Mouse (Mus musculus) adrenal gland, postnatal 36 days (tissue): Measurements from ENCODE around the gene Rnf11. TPM values are rescaled to one million over a fixed set of nuclear protein-coding genes. Genes with fewer than 3 reads are reported as not detected.

Source experiments
- DNase-seq, 2 experiments: peaks; one replicate each; pipeline ENCODE4 v3.0.0; 2021; ENCODE audit warnings: mixed read lengths in 1 of 2
- total RNA-seq, 2 experiments: library from RNA; stranded (reverse); gene quantifications; 2 replicates each; pipeline ENCODE4 v1.2.3; 2021

Rnf11 gene
- total RNA-seq, 2 experiments from 2014 or later, result 182 to 206 TPM

DNA sequence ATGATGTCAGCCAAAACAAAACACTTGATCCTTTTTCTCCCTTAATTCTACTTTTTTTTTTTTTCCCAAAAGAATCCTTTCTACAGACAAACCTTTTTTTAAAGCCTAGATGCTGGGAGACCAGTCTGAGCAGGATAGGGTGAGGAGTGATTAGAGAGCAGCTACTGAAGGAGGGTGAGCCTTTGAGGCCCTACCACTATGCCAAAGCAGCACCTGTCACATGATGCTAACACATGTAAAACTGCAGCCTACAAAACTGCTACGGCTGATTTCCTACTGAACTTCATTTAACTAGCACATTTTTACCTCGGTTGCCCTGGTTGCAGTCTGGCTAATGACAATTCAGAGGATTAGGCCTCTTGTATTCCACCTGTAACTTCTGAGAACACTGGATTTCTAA, 39.6 kb downstream of the Rnf11 start:
- DNase-seq, result no peak

DNA sequence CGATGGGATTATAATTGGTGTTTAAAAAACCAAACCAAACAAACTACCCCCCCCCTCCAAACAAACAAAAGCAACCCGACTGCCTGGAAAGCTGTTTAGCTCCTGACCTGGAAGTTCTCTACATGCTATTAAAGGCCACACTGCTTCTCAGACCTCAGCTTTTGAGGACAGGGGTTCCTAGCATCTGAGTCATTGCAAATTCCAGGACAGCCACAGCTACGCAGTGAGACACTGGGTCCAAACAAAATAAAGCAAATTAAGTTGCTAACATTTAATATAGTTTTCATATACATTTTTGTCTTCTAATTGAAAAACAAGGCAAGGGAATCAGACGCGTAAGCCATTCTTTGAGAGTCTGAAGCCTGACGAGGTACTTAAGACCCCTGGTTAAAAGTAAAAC, 40.1 kb downstream of the Rnf11 start:
- DNase-seq, result no peak

DNA sequence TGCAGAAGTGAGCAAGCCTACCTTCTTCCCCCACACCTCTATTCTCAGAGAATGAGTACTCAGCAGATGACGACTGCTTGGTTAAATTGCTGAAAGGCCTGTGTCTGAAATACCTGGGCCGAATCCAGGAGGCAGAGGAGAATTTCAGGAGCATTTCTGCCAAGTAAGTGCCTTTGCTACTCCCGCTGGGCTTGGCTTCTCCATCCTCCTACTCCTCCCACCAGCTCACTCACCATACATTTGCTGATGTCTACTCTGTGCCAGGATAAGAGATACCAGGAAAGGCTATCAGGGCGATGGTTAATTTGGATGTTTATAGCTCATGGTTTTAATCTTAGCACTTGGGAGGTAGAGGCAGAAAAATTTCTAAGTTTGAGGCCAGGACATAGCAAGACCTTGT, 41.9 kb downstream of the Rnf11 start:
- no peak for DNase-seq

DNA sequence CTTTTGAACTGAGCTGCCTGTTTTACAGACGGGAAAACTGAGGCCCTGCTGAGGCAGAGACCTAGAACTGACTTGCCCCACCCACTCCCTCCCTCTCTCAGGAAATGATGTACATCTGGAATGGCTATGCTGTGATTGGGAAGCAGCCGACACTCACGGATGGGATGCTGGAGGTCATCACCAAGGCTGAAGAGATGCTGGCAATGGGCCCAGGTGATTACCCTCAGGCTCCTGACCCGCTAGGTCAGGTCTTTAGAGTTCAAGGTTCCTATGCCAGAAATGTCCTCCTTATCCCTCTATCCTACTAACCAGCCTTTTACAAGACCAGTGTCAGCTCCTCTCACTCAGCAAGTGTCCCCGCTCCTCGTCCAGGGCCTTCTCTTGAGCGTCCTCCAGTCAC, 42.4 kb downstream of the Rnf11 start:
- DNase-seq, result peak; percentile 38 to 64

DNA sequence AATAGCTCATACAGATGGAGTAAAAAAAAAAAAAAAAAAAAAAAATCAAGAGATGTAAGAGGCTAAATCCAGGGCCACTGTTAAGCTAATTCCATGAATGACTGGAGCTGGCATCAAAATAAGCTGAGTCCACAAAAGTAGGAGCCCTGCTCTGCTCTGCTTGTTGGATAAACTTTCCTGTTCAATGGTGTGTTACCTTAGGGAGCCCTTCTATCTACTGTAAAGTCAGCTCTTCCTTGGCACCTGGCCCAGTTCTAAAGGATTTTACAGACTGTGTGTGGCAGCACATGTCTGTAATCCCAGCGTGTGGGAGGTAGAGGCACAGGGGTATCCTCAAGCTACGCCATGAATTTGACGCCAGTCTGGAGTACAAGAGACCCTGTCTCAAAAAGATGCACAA, 43.5 kb downstream of the Rnf11 start:
- DNase-seq, result no peak

DNA sequence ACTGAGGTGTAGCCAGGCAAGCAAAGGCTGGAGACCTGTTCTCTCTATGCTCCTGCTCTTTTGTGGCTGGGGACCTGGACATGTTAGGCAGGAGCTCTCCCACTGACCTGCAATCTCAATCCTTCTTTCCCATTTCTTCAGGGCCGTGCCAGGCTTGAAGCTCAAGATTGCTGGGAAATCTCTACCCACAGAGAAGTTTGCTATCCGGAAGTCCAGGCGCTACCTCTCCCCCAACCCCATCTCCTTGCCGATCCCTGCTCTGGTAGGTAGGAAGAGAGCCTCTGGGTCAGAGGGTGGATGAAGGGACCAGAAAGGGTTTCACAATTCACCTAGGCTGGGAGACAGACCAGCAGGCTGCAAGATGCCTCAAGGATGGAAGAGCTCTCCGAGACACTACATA, 44.1 kb downstream of the Rnf11 start:
- DNase-seq, result no peak

DNA sequence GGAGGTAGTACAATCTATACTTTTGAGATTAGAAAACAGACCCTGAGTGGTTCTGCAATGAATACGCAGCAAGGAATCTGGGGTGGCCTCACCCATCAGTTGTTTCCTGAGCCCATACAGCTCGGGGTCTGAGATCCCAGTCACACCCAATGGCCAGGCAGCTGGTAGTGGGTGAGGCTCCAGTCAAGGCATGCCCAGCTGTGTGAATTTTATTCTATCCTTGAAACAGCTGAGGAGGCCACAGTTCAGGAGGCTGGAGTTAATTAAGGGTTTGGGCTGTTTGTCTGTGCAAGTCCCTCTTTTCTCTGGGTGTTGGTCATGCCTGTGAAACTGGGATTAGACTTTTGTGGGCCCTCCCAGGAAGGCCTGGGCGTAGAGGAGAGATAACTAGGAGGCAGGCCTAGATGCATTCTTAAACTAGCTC, 44.7 kb downstream of the Rnf11 start:
- DNase-seq, result no peak

DNA sequence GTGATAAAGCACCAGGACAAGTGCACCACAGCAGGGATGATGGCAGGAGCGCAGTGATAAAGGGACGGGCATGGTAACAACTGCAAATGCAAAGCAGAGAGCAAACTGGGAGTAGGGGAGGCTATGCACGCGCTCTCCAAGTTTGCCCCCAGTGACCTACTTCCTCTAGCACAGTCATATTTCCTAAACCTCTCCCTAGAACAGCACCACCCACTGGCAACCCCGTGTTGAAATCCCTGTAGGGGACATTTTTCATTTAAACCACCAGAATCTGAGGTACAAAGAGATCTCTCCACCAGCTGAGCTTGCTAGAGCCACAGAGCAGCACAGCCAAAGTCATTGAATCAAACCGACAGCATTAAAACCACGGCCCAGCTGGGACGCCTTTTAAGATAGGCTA, 45.4 kb downstream of the Rnf11 start:
- DNase-seq, result peak in 1 of 2 experiments; percentile 16

DNA sequence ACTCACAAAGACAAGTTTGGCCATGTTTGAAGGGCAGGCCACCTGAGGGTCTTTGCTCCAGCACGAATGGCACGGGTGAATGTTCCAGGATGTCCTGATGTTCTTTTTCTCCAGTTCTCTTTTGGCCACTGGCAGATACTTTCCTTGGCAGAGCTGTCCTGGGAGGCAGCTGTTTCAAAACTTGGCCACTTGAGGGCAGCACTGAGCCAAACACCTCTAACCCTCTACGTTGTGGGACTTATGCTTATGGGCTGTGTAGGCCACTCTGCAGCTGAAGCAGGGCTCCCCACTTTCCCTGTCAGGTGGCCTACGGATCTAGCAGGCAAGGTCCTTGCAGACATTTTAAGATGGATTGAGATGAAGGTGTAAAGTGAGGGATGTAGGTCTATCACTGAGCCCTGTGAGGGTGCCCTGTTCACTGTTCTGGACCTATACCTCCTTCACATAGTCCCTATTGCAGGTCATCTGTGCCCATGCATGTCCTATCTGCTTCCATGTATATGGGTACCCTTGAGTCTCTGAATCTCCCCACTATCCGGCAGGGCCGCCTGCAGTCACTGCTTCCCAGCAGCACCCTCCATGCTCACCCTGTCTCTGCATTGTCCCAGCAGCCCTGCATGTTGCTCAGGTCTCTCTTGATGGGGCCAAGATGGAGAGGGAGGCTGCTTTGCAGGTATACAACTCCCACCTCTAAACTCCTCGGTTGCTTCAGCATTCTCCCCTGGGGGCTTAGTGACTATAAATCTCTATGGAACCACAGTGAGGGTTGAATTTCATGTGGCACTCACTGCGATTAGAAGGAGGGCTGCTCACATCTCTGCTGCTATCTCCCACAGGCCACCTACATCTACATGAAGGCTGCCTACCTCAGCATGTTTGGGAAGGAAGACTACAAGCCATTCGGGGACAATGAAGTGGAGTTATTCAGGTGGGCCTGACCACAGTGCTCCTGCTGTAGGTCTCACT, 46.3 kb downstream of the Rnf11 start:
- DNase-seq, result peak; percentile 75 to 80

DNA sequence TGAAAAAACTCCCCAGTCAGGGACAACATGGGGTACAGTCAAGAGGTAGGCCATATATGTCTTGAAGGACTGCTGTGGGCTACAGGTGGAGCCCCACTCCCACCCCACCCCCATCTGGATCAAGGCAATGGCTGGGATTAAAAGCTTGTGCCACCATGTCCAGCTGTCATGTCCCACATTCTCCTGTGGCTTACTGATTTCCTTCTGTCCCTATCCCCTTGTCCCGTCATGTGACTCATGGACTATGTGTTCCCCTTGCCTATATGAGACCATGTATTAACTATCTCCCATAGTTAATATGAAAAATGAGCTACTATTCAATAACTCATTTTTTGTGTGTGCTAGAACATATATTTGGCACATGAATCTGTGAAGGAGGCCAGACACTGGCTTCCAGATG, 50.3 kb downstream of the Rnf11 start:
- no peak for DNase-seq

DNA sequence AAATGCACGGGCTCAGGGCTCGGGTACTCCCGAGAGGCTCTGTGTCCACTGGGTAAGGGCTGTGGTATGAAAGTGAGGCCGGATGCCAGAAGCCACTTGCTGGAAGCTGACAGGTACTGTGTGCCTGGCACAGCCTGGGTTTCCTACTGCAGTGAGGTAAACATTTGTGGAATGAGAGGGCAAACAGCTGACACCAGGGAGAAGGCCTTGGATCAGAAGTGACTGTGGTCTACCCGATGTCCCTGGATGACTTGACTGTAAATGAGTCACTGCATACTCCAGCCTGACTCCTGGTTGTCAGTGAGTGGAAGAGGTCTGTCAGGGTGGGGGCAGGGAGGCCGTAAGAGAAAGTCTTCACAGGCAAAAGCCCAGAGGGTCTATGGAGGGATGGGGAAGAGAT, 50.9 kb downstream of the Rnf11 start:
- DNase-seq, result peak; percentile 77 to 78

DNA sequence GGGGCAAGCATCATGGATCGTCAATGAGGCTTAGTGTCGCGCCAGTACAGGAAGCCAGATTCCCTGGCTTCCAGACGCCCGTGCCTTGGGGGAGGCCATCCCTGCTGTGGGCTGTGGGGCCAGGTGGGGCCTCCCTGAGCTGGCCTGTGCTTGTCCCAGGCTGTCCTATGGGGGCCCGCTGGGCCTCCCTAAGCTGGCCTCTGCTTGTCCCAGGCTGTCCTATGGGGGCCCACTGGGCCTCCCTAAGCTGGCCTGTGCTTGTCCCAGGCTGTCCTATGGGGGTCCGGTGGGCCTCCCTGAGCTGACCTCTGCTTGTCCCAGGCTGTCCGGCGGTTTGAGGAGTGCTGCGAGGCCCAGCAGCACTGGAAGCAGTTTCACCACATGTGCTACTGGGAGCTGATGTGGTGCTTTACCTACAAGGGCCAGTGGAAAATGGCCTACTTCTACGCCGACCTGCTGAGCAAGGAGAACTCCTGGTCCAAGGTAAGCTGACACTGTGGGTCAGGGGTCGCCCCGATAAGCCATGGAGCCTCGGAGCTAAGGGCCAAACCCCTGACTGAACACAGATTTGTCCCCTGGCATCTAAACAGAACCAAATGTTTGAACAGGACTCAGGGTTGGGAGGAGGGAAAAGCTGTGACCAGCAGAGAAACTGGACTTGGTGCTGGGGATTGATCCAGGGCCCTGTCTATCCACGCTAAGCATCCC, 51.7 kb downstream of the Rnf11 start:
- DNase-seq, result no peak

DNA sequence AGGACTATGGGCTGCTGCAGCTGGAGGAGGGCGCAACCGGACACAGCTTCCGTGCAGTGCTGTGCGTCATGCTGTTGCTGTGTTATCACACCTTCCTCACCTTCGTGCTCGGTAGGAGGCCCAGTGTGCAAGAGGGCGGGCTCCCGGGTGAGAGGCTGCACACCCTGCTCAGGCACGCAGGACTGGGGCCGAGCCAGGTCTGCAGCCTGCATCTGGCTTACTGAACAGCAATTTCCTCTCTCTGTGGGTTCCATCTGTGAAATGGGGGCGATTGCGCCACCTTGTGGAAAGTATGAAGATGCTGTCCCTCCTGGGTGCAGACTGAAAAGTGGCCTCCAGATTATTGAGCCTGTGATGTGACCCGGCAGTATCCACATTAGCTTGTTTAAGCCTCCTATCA, 53.7 kb downstream of the Rnf11 start:
- DNase-seq, result peak; percentile 55 to 65

DNA sequence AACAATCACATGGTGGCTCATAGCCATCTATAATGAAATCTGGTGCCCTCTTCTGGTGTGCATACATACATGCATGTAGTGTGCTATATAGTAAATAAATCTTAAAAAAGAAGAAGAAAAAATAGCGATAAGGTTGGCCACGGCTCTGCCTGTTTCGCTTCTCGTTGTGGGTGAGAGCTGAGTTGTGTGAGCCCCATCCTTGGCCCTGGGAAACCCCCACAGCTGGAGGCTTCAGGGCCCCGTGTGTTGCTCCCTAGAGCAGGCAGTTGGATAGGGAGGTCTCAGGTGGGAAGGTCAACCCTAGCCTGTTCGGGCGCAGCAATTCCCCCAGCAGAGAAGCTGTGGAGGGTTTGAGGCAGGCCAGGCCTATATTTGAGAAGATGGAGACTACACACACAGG, 54.3 kb downstream of the Rnf11 start:
- DNase-seq, result no peak

DNA sequence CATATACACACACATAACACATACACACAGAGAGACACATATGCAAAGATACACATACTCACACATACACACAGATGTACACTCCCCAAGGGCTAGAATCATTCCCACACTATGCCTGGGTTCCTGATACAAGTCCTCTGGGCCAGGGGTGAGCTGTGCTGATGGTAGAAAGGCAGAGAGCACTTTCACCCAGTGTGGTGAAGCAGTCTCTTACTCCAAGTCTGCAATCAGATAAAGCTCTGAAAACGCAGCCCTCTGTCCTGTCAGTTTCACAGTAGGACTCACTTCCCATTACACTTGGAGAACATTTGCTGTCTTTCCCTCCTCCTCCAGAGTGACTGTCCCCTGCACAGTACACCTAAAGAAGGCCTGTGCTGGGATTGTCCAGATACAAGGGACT, 57.5 kb downstream of the Rnf11 start:
- no peak for DNase-seq

DNA sequence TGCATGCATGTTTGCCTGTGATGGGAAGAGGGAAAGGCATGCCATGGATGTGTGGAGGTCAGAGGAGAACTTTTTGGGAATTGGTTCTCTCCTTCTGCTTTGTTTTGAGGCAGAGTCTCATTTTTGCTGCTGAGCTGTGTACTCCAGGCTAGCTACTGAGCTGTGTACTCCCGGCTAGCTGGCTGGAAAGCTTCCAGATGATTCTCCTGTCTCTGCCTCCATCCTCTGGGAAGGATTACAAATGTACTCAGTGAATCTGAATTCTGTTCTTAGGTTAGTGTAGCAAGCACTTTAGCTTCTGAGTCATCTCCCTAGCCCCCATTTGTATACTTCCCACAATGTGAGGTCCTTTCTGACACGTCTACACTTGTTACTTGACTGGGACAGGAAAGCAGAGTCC, 61.1 kb downstream of the Rnf11 start:
- no peak for DNase-seq

DNA sequence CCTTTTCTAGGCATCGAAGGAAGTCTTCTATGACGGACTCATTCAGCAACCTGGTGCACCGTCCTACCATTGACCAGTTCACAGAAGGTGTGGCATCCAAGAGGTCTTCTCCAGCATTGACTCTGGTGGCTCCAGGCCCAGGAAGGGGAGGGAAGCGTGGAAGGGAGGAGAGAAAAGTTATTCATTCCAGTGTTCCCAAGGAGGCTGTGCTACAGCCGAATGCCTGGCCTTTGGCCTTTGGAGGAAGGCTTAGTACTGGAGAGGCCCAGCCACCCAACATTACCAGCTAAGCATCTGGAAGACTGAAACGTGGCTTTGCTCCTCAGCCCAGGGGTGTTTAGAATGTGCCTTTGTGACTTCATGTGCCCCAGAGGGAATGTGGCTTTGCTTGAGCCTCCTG, 62.1 kb downstream of the Rnf11 start:
- no peak for DNase-seq

DNA sequence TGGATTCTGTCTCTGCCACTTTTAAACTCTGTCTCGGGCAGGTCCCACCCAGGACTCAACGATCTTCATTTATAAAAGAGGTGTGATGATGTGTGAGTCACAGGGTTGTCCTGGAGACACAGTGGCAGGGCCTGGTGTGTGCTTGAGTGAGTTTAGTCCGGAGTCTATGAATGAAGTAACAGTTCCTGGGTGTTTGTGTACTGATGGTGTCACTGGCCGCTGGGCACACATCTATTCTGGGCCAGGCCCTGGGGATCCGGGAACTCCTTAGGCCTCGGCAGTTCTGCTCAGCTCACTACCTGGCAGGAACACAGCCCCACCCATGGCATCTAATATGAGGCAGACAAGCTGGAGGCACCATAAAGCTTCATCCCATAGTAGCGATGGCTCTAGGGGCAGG, 62.9 kb downstream of the Rnf11 start:
- no peak for DNase-seq

DNA sequence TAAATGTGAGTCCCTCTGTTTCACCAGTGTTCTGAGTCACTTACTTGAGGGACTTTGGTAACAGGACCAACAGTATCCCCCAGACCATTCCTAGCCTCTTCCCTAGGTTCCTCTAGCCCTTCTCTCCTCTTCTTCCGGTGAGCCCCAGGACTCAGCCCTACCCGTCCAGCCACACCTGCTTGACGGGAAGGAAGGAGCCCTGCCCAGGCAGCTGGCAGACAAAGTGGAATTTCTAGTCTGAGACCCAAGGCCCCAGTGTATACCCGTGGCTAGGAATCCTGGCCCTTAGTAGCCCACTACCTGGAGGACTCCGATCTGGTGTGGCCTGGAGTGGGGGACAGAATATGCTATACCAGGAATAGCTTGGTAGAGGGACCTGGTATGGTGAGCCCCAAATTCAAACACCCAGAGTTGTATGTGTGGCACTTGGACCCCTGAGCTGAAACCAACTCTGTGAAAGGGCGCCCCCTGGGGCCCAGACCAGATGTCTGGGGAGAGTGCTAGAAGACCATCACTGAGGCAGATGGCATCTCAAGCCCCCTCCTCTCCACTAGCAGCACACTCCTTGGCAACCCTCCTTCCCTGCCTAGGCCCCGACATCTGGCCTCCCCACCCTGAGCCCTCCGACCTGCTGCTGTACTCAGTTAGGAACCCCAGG, 64.3 kb downstream of the Rnf11 start:
- peak; percentile 34 to 60 for DNase-seq

DNA sequence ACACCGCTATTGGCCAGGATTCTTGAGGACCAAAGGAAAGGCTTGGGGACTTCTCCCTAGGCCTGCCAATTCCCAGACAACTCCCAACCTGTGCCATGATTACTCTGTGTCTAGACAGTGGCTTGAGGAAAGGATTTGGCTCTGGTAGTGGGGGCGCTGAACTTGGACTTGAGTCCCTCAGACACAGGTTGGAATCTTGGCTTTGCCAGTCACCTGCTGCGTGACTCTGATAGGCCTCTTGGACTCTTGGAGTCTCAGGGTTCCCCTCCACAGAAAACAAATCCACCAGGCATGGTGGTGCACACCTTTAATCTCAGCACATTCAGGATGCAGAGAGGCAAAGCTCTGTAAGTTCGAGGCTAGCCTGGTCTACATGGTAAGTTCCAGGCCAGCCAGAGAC, 65.0 kb downstream of the Rnf11 start:
- DNase-seq, result no peak

DNA sequence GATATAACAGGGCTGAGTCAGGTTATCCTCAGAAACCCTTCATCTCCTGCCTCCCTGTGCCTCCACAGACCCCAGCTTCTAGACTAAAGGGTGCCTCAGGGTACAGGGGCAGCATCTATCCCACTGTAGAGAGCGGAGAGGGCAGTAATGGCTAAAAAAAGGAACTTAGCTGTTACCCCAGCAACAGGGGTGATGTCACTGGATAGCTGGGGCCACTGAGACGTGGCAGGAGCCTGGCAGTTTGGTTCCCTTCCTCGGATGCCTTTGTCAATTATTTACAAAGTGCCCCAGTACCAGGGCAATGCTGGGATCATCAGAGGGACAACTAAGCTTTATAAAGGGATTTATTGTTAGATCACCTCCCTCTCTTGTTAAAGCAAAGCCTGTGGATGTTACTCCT, 65.5 kb downstream of the Rnf11 start:
- no peak for DNase-seq

DNA sequence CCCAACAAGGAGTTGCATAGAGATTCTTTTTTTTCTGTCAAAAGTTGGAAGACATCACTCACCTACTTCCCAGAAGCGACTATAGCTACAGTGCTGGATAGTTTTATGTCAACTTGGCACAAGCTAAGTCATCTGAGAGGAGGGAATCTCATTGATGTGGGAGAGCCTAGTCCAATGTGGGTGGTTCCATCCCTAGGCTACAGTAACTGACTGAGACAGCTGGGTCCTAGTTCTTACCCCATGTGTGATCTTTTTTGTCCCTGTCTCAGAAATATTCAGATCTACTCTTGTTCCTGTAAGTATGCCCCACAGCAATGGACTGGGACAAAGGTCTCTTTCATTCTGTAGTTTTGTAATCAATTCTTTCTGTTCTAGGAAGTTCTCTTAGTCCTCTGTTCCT, 66.5 kb downstream of the Rnf11 start:
- DNase-seq, result no peak

DNA sequence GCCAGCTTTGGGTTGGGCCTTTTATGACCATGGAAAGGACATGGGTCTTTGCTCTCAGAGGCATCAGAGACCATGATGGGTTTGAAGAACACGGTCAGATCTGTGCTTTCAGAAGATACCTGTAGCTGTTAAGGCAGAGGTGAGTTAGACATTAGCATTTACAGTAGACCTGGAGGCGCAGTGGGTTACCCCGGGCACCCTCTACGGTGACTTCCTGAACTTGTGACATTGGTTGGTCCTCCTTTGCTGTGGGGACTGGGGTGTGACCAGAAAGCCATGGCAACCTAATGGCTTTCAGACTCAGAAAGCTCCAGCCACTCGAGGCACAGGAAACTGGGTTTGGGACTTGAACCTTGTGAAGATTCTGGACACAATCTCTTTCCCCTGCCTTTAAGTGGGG, 72.3 kb downstream of the Rnf11 start:
- no peak for DNase-seq
